Mouse (Mus musculus) heart, postnatal 25 days (tissue): ENCODE measurements at regions not wholly inside any gene's neighbourhood (a gene's known extent, or its start where the extent isn't known, plus 50 kb on each side); places are given as distances from the start of the nearest gene placed in this dataset.

Experiments
- DNase-seq: peaks from one replicate; pipeline ENCODE4 v3.0.0; 2022; ENCODE audit warnings: low spot score
- intact Hi-C: fragments of 180-260 bp; cut with DNase I; formaldehyde crosslinking; loops from one replicate; pipeline ENCODE4 v1.15.1; 2025

DNA sequence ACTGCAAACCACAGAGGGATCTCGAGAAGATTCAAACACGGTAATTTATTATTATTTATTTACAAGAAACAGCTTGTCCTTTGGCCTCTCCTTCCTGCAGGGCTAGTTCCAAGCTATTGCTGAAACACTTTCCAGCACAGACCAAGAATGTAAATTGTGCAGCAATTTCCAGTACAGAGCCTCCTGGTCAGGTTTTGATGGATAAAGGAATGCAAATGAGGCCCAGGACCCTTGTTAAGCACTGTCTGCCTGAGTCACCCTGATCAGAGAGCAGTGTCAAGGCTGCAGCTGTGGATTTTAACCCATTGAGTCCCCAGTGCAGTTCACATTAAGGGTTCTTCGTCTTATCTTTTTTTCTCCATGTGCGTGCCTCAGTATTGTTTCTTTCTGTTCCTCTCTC, 142.3 kb upstream of the Zkscan2 start:
- intact Hi-C loops, result no loop called here
- no peak for DNase-seq

DNA sequence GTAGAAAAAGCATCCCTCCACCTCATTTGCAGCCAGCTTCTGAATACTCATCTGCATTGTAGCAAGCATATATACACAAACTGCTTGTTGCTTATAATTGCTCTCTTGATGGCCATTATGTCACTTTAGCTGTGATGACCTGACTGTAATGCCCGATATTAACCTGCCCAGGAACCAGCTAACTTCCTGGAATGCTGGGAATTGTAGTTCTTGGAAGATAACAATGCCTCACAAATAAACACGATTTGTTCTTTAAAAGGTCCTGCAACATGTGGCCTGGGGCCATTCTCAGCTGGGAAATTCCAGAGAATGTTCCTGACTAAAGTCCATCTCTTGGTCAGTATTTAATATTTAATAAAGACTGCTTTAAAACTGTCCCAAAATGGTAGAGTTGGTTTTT, 143.2 kb upstream of the Zkscan2 start:
- intact Hi-C loops, result no loop called here
- DNase-seq, result no peak

DNA sequence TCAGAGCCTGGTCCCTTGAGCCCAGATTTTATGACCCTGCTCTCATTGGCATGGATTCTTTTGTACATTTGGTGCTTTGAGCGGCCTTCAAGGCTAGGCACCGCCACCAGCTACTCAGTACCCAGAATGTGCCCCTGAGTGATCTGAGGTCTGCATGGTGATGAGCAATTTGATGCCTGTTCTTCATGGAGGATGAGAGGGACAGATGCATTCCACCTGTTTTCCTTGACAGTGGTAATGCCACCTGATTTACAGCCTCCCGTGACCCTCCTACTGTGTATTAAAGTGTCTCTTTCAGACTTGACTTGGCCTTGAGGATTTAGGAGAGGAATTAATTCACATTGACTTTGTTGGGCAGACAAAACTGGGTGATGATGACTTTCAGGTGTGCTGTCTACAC, 145.3 kb upstream of the Zkscan2 start:
- intact Hi-C loops, result no loop called here
- no peak for DNase-seq

DNA sequence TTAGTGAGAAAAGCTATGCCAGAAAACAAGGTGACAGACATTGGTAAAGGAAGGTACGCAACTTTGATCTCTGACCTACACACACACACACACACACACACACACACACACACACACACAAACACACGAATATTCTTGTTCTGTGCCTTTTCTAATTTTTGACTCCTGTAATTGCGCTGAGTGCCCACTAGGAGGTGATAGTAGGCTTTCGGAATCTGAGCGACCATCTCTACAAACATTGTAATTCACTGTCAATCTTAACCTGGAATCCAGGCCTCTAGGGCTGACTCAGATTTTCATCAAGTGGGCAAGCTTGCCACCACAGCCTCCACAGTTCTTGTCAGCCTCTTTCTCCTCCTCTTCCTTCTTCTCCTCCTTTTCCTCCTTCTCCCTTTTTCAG, 165.2 kb upstream of the Zkscan2 start:
- intact Hi-C loops, result no loop called here

DNA sequence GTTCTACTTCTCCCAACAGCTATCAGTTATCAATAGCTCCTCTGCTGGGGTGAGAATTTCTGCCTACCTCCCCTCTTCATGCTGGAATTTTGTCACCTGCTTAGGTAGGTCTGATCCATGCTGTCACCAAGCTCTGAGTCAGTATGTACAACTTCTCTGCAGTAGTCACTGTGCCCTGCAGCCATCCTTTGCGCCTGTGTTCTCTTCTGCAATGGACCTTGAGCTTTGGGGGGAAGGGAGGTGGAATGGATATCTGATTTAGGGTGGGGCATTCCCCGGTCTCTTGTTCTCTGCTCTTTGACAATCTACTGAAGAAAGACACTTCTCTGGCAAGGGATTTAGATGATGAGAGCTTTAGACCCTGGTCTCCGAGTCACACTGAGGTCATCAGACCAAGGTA, 184.5 kb upstream of the Zkscan2 start:
- no peak for DNase-seq
- intact Hi-C loops, result no loop called here

More for the DNA sequence above, 165.2 kb upstream of the Zkscan2 start:
- DNase-seq, result no peak

DNA sequence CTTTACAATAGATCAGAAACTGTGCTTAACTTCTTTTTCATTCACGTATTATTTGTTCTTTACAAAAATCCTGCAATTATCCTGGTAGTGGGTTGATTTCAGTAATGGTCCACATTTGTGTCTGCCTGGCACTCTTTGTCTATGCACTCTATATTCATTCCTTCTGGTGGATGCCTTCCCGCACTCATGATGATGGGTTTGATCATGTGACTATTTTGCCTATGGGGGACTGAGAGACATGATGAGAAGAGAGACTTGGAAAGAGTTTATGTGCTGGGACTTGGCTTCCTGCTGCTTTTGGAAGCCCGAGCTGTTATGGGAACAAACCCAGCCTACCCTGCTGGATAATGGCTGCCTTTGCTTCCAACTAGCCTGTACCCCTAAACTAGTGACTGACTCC, 186.3 kb upstream of the Zkscan2 start:
- intact Hi-C loops, result no loop called here
- DNase-seq, result no peak

DNA sequence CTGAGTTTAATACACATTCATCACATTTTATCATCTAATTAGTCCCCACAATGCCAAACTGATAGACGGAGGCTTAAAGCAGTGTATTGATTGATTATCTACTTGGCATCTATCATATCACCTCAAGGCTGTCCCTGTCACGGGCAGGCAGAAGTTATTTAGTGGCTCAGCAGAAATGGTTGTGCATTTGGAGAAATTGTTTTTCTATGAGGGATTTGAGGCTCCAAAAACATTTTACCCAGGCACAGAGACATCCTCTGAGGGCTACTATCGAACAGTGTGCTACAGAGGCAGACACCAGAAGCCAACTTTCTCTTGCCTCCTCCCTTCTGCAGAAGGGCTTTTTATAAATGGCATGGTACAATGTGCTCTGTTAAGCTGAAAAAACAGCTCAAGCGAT, 230.8 kb upstream of the Zkscan2 start:
- DNase-seq, result no peak
- intact Hi-C loops, result no loop called here

DNA sequence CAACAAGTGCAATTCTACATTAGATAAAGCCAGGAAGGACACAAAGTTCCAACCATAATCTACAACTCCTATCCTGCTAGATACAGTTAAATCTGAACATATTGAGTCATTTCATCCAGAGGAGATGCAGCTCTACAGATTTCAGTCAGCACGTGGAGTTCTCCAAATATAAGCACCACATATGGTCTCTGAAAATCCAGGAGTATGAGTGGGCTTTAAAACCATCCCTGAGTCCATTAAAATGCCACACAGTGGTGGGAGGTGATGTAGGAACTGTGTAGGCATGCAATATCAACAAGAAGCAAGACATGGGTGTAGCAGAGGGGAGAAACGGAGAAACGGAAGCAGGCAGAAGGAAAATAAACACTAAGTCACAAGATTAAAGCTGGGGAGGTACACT, 232.8 kb upstream of the Zkscan2 start:
- no peak for DNase-seq
- intact Hi-C loops, result no loop called here

DNA sequence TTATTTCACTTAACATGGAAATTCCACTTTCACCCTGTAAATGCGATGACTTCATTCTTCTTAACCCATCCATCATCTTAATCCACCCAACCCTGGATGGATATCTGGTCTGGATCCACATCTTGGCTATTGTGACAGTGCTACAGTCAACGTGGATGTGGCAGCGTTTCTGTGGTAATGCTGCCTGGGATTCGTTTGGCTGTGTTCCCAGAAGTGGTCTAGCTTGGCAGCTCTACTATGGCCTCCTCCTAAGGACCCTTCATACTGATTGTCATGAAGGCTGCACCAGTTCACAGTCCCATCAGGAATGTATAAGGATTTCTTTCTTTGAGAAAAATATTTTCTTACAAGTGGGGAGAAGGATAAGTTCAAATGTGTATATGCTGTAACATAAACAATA, 234.7 kb upstream of the Hs3st4 start:
- no peak for DNase-seq
- intact Hi-C loops, result no loop called here

DNA sequence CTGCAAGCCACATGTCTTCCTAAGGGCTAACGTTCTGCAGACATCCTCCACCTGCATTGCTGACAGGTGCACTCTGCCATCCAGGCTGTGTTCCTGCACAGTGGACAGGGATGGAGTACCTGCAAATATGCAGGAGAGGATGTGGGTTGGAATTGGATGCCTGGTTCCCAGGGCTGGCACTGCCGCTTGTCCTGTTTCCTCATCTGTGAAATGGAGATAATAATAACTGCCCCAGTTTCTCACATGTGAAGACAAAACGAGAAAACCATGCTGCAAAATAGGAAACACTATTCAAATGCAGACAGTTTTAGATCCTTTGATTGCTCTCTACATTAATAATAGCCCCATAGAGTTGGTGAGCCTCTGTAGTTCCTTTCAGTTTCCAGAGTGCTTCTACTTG, 229.4 kb upstream of the Hs3st4 start:
- intact Hi-C loops, result no loop called here
- no peak for DNase-seq

DNA sequence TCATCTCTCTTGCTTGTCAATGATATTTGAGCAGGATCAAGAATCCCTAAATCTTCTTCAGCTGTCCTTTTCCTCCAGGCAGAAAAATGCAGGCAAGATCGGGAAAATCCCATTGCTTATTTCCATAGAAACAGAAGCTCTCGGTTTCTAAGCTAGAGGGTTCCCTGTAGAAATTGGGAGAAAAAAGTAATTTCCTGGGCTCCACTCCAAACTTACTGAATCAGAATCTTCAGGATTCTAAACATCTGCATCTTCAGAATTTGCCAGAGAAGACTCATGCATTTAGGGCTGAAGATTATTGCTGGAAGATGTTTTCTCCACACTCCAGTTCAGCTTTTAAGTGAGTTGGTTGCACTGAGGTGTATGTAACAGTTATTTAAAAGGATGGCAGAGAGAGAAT, 187.6 kb upstream of the Hs3st4 start:
- intact Hi-C loops, result no loop called here
- DNase-seq, result no peak

DNA sequence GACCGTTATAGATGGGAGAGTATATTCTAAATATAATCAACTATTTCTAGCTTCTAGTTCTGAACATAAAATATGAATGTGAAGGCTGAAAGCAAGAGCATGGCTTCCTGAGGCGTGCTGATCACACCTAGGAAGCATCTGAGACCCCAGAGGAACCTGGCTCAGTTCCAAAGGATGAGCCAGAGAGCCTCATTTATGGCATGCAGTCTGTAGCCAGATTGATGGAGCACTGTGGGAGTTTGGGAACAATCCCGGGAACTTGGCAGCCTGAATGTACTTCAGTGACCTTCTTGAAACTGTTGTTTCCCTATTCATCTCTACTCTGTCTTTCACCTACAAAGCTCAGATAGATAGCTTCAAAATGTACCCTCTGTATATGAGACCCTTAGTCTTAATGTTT, 186.6 kb upstream of the Hs3st4 start:
- intact Hi-C loops, result no loop called here
- DNase-seq, result no peak

DNA sequence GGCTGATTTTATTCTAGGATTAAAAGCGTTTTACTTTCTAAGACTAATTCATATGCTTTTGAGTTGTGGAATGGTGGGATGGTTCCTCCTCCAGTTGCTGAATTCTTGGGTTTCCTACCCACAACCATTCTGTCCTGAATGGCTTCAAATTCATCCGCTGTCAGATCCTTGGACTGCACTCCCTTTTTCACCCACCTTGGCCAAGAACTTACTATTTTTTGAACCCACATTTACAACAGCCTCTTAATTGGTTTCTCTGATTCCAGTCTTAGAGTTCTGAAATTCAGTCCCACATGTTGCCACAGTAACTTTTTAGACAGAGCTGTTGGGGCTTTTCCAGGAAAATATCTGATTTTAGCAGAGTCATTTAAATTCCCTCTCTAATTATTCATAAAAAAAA, 177.0 kb upstream of the Hs3st4 start:
- intact Hi-C loops, result no loop called here
- DNase-seq, result no peak

DNA sequence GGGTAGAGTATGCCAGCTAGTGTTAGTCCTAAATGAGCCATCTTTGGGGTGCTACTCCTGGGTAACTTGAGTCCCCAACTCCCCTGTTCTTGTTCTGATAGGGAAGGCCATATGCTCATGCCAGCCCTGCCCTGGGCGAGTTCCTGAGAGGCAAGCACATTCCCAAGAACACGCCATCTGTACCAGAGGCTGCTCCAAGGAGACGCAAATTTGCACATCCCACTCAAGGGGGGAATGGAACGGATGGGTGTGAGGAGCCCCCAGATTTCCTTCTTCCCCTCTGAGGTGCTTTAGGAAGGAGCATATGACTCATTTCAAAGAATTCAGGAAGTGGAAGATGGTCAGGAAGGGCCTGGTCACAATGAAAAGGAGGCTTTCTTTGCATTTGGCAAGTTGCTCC, 158.7 kb upstream of the Hs3st4 start:
- intact Hi-C loops, result no loop called here
- no peak for DNase-seq

DNA sequence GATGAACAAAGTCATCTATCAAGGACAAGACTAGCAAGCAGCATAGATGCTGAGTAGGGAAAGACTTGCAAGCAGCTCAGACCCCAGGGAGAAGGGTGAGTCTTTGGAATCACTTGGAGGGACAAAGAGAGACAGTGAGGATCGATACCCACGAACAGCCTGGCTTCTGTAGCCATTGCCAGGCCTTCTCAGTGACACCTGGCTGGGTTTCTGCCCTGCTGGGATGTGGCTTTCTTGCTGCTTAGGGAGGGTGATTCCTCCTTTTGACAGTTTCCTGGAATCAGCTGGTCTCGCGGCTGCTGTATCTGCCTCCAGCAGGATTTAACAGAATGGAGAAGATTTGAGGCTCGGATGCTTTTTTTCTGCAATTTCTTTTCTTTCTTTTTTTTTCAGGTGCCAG, 156.3 kb upstream of the Hs3st4 start:
- intact Hi-C loops, result no loop called here
- no peak for DNase-seq

DNA sequence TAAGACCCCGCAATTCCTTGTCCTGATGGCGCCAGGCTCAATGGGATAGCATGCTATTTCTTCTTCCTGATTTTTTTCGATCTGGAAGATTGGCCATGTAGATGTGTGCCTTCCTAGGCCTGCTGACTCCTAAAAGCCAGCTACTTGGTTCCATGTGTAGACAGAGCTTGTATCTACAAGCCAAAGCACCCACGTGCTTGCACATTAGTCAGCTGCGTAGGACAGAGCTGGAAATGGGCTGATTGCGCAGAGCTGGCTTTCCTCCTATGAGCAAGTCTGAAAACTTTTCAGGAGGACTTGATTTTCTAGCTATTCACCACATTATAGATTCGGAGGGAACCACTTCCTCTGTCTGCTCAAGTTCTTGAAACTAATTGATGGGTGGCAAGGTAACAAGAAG, 140.1 kb upstream of the Hs3st4 start:
- intact Hi-C loops, result no loop called here
- no peak for DNase-seq

DNA sequence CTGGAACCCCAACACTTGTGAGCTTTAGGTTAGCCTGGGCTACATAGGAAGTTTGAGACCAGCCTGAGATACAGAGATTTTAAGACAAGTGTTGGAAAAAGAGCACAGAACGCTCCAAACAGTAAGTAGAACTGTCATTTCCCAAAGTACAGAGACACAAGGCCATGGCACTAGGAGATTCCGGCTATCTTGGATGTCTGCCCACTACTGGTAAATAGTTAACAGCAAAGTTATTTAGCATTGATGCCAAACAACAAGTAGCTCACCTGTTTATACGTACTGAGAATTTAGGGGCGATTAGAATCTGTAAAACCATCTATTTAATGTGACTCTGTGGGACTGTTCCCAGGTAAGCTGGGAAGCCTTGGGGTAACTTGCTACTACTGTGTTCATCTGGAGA, 135.6 kb upstream of the Hs3st4 start:
- no peak for DNase-seq
- intact Hi-C loops, result no loop called here

DNA sequence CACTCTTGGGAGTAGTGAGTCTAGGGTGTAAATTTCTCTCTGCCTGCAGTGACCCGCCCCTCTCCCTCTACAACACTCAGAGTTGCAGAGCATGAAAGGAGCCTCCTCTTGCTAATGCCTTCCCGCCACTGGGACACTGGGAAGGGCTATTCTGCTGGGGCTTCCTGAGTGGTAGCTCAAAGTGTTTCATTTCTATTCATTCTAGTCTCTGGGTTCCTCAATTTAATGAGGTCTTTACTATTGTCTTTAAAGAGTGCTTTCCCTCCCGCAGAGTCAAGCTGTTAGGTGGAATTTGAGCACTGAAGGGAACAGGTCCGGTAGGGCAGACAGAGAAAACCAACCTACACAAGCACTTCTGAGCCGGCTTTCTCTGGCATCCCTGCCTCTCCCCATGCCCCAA, 134.0 kb upstream of the Hs3st4 start:
- intact Hi-C loops, result no loop called here
- DNase-seq, result no peak

DNA sequence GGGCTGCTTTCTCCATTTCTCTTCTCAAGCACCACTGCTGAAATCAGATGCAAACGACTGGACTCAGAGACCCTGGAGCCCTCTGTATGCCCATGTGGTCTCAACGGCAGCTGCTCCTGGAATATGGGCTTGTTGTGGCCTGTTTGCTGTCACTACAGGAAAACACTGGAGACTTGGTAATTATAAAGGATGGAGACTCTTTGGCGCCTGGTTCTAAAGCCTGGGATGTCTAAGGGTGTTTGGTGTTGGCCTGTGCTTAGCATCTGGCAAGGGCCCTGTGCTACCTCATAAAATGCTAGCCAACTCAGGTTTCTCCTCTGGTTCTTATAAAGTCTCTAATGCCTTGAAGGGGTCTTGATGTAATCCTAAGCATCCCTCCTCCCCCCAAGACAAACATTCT, 133.4 kb upstream of the Hs3st4 start:
- intact Hi-C loops, result no loop called here

DNA sequence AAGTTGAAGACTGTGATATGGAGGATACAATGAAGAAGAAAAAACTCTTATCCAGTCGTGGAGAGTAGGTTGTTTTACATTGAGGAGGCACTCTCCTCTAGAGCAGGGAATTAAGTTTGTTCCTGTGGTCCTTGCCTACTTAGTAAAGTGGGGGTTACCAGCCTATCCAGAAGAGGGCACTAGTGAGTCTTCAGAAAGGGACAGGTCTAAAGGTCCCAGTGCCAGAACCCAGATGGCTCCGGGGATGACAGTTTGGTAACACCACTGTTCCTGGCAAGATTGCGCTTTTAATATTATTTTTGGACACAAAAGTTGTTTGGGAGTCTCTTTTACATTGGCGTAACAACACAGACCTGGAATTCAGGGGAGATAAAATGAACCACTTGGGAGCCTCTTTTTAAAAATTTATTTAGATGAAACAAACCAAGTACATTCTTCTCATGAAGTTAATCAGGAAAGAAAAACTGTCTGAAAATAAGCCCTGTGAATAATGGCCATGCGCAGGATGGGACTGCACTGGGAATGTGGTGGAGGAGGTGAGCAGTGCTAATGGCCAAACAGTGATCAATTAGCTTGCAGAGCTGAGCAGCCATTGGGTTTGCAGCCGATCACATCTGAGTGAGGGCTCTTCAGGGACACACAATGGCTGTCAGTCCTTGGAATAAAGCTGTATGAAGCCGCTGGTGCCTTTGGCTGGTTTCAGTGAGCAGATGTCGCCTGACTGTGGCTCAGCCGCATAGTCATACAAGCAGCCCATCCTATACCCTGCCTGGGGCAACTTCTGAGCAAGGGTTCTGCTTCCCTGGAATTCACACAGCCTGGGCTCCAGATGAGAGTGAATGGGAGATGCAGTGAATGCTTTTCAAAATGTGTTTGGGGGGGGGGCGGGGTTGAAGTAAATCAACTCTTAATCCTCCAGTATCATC, 132.1 kb upstream of the Hs3st4 start:
- intact Hi-C loops, result no loop called here
- no peak for DNase-seq

More for the DNA sequence above, 133.4 kb upstream of the Hs3st4 start:
- no peak for DNase-seq

DNA sequence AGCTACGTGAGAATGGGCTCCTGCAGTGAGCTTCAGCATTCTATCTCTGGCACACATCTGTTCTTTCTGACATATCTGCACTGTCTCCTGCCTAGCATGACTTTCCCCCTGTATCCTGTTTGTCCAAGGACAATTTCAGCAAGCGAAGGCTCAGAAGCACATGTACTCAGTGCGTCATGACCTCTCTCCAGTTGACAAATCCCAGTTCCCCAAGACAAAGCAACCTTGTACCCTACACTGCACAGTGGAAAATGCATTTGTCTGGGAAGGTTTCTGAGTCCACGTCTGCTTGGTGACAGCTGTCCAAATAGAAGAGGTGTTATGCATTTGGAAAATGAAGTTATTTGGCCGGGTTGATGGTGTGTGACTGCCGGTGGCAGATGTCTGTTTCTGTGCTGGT, 125.1 kb upstream of the Hs3st4 start:
- intact Hi-C loops, result no loop called here
- no peak for DNase-seq

DNA sequence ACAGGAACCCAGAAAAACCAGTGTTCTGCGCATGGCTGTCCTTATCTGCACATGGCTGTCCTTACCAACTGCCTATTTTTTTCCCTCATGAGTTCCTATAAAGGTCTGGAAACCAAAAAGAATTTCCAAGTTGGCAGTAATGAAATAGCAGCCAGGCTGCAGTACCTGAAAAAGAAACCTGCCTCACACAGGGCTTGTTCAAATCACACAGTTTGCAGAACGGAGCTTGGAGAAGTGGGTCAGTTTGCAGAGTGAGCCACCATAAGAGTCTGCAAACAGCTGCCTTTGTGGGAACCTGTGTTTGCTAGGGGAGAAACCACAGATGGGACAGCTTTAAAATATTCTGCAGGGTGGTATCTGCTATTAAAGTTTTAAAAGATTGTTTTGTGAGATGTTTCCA, 121.0 kb upstream of the Hs3st4 start:
- intact Hi-C loops, result no loop called here
- no peak for DNase-seq
